Mouse (Mus musculus) kidney, adult 2 months (tissue): ENCODE data around the gene Olfr1008.
"Not testable (repeated sequence)": the region's sequence is repeated elsewhere in the genome, so short reads cannot be mapped to it uniquely, and the experiment has no call there.

Source experiments
- CTCF ChIP-seq: fragments of 200-500 bp; conservative IDR thresholded peaks from 2 replicates; pipeline ENCODE4 v1.5.1; 2011; ENCODE audit warnings: low read depth, mild to moderate bottlenecking, control low read depth, low read length, moderate library complexity, mixed read lengths; ENCODE audit not compliant: insufficient read depth, insufficient read length
- POLR2A ChIP-seq: fragments of 200-500 bp; IDR thresholded peaks from one replicate; pipeline ENCODE4 v1.6.1; 2011; ENCODE audit warnings: low read depth, low read length, control low read depth

GRCm38 (mm10) chr2:85664355-85664754, 24.9 kb upstream of the Olfr1008 start, which contains the start of gene Olfr154:
- not testable (repeated sequence) for TF ChIP-seq CTCF, POLR2A
